Mouse (Mus musculus): ENCODE measurements around the gene Npcd. TPM values are rescaled to one million over a fixed set of nuclear protein-coding genes. Genes with fewer than 3 reads are reported as not detected.
A peak's percentile ranks its signal among the peaks of the same experiment; 100 is the strongest.

Gene Npcd
- total RNA-seq, 2 experiments from 2014 or later = 6.8 to 28.8 TPM

DNA sequence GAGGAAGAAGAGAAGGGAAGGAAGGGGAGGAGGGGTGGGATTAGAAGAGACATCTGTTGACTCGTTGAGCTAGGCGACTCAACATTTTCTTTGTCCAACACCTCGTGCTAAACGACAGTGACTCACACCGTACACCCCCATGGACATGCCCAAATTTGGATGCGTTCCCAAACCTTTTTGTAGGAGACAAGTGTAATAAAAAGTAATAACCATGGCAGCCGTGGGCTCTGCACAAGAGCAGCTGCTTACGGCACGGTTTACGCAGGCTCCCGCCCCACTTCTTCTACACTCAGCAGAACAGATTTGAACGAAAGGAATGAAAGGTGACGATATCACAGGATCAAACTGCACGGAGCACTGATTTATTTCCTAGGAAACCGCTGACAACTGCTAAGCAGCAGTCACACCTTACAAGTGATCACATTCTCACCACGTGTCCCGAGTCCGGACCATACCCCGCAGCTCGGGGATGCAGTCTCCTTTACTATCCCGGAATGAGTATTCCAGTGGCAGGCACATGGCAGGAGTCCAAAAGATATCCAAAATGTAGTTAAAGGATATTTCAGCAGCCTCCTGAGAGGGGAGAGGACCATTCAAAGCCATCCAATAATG, 63.3 kb downstream of the Npcd start:
- peak; percentile 65 to 70 for DNase-seq (ENCODE audit: low spot score in 2 of 2)

DNA sequence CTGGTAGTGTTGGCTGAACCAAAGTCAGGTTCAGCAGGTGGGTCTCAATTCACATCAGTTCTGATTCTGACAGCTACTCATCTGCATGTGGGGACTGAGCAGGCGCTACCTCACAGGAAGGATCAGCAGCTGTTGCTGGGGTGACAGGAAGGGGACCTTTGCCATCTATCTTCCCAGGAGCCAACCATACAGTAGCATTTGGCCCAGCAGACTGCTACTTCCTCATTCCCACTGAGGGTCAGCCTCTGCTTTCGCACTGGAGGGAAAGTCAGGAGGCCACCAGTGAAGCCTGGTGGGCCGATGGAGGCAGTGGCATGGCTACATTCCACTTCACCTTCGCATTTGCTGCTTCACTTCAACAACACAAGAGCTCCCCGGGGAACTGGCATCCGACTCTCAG, 65.7 kb downstream of the Npcd start:
- DNase-seq (ENCODE audit: low spot score in 2 of 2) = no peak

DNA sequence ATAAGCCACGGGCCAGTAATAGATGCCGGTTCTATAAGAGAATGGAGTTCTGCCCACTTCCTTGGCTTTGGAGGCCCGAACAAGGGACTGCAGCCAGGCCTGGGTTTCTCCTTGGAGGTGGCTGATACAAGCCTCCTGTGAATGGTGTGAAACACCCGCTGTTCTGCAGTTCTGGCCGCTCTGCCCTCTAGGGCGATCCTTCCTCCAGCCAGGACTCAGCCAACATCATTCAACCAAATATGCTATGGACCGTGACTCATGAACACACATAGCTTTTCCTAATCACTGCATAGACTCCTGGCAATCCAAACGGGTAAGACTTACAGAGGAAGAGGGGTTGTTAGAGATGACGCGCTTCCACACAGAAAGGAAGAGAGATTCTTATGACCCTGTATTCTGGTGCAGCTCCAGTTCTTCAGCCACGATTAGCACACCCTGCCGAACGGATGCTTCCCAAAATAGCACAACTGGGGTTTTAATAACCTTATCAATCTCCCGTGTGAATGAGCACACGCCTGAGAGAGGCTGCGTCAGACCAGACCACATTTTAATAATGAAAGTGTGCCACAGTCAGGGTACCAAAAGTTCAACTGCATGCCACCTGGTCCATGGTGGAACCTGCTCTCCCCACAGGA, 66.6 kb downstream of the Npcd start:
- DNase-seq (ENCODE audit: low spot score in 2 of 2) = no peak

GRCm38 (mm10) chr15:79766586-79767071, 67.4 kb downstream of the Npcd start:
- DNase-seq (ENCODE audit: low spot score in 2 of 2) = no peak

DNA sequence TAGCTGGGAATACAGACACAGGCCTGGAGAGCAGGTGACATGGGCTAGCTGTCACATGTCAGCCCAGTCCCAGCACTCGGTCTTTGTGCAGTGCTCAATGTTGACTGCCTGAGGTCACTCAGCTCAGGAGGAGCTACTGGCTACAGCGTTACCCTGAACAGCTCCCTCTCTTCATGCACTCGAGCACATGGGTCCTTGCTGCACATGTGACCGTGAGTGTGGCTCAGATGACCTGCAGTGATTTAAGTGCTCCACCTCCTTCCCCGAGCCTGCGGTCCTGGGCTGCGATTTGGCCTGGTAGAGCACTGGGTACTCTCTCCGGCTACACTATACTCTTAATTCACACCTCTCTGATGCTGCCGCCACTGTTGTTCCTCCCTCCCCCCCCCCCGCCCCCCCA, 67.9 kb downstream of the Npcd start:
- DNase-seq (ENCODE audit: low spot score in 2 of 2) = no peak

DNA sequence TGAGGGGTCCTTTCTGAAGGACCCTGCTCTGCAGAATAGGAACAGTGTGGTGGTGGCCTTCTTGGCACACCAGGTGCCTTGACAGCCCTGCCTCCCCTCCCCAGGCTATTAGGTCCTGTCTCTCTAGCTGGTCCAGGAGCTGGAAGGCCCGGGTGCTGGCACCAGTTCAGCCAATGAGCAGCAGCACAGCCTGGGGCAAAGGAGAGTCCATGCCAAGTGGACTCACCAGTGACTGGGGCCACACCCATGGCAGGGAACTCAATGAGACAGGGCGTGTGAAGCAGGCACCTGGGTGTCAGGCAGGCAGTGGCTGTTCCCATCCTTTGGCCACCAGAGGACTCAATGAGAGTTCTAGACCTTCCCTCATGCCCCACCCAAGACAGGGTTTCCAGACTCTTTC, 68.7 kb downstream of the Npcd start:
- no peak for DNase-seq (ENCODE audit: low spot score in 2 of 2)

- DNase-seq (ENCODE audit: low spot score in 2 of 2) = peak; percentile 75 to 87
These were observed 69.3 kb downstream of the Npcd start for GRCm38 (mm10) chr15:79764539-79765267.

- DNase-seq (ENCODE audit: low spot score in 2 of 2) = peak in 1 of 2 experiments; percentile 51
These were observed 70.3 kb downstream of the Npcd start for GRCm38 (mm10) chr15:79763601-79764246.

DNA sequence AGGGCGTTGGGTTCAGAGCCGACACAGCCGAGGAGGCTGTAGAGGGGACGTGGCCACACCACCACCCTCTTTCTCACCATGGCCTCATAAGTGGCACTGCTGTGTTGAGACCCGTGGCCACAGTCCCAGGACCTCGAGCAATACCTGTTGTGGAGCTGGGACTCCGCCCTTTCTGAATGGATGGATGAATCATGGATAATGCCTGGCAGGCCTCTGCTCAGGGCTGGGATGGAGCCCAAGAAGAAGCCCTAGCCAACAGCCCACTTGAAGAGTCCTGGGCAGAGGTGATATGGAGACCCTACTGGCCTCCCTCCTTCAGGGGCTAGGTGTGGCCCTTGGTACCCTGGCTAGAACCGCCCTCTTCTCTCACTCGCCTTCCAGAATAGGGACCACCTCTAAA, 71.0 kb downstream of the Npcd start:
- no peak for DNase-seq (ENCODE audit: low spot score in 2 of 2)

DNA sequence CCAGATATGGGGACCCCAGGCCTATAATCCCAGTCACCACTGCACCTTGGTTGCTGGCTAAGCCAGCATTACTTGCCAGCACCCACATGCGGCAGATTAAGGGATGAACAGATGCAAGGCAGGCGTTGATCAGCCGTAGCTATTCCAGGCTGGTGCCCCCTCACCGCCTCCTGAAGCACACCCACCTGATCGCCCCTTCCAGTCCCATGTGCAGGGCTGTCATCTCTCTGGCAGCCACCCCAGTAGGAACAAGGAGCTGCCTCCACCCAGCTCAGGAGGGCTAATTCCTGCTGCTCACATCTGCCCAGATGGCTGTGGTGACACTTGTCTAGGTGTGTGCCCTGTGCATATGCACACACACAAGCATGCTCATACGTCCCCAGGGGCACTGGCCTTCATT, 73.1 kb downstream of the Npcd start:
- peak; percentile 64 for DNase-seq (ENCODE audit: low spot score in 2 of 2)

DNA sequence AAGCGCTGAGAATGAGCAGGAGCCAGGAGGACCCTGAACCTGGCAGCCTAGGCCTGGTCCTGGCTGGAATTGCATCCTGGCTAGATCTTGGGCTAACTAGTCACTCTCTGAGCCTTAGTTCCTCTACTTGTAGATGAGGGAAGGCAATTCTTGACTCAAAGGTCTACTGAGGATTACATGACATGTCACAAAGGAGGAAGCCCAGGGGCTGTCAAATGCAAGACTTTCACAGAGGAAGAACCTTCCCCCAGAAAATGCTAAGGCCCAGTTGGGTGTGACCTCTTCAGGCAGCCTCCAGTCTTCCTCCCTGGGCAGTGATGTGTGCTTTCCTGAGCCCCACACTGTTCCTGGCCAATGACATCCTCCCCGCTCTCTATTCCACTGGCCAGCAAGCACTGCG, 76.9 kb downstream of the Npcd start:
- DNase-seq (ENCODE audit: low spot score in 2 of 2) = no peak

GRCm38 (mm10) chr15:79755977-79756625, 77.9 kb downstream of the Npcd start:
- DNase-seq (ENCODE audit: low spot score in 2 of 2) = no peak

GRCm38 (mm10) chr15:79755176-79755575, 78.9 kb downstream of the Npcd start:
- no peak for DNase-seq (ENCODE audit: low spot score in 2 of 2)

- no peak for DNase-seq (ENCODE audit: low spot score in 2 of 2)
These were observed 80.2 kb downstream of the Npcd start for GRCm38 (mm10) chr15:79753873-79754272.

DNA sequence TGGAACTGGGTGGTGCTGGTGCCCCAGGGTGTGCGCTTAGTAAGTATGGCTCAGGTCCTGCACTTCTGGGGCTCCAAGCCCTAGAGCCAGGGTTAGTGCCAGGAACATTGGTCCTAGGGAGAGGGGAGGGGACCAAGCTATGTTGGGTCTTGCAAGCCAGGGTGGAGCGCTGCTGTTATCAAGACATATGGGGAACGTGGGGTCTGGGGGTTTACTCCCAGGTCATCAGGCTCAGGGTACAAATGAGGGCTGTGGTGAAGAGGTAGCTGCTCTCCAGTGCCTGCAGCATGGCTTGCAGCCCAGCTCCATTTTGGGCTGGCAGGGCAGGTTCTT, 80.7 kb downstream of the Npcd start:
- no peak for DNase-seq (ENCODE audit: low spot score in 2 of 2)

DNA sequence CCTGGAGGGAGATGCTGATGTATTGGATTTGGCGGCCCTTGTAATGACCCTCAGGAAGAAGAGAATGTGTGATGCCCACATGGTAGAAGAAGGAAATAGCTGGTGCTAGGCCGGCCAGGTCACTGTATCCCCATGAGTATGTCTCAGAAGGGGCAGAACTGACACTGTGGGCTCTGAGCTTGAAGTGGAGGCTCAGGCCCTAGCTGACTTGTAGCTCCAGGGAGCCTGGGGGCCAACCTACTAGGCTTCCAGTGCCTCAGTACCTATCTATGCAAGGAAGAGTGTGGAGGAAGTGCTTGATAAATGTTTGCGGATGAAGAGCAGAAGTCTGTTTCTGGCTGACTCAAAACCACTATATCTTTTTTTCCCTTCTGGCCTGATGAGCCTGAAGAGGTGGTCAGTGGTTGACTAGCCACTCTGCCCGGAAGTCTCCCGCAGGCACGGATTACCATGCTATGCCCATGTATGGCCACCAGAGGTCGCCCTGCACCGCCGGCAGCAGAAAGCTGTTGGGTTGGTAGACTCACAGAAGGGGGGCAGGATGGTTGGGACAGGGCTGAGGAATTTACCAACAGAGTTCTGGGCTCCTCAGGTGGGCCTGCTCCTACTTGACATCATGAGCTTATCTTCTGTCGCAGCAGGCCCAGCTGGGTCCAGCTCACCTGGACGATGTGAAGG, 81.2 kb downstream of the Npcd start:
- peak; percentile 80 to 85 for DNase-seq (ENCODE audit: low spot score in 2 of 2)

DNA sequence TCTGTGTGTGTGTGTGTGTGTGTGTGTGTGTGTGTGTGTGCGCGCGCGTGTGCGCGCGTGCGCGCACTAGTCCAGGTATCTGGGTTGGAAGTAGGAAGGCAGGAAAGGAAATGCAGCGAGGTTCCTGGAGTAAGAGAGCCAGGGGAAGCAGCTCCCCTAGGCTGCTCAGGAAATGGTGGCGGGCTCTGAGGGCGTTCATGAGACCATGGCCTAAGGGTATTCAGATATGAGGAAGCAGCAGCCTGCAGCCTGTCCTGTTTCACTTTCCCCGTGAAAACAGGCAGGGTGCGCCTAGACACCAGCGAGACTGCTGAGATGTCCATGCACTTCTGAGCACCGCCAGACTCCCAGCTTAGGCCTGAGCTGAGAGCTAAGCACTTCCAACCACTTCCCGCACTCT, 82.3 kb downstream of the Npcd start:
- no peak for DNase-seq (ENCODE audit: low spot score in 2 of 2)

GRCm38 (mm10) chr15:79750266-79750665, 83.8 kb downstream of the Npcd start:
- no peak for DNase-seq (ENCODE audit: low spot score in 2 of 2)

- no peak for DNase-seq (ENCODE audit: low spot score in 2 of 2)
These were observed 84.9 kb downstream of the Npcd start for GRCm38 (mm10) chr15:79749162-79749561.

- DNase-seq (ENCODE audit: low spot score in 2 of 2) = no peak
These were observed 86.0 kb downstream of the Npcd start for GRCm38 (mm10) chr15:79747998-79748397.

DNA sequence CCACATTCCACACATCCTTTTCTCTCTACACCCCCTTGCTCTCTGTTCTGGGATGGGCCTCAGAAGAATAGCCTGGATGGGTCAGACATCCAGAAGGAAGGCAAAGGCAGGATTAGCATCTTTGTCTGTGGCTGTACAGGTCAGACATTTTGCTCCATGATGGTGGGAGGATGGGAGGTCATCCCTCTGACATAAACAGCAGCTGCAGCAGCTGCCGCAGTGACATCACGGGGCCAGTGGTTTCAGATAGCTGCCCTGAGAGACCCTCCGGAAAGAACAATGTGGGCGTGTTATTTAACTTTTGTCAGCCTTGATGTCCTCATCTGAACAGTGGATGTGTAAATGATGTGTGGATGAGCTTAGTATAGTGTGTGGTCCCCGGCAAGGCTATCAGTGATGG, 88.2 kb downstream of the Npcd start:
- no peak for DNase-seq (ENCODE audit: low spot score in 2 of 2)
